Mouse (Mus musculus): Measurements from ENCODE around the gene Lst1. TPM values are rescaled to one million over a fixed set of nuclear protein-coding genes. Genes with fewer than 3 reads are reported as not detected.

The Lst1 gene
- polyA plus RNA-seq, 1 experiment from 2014 or later = 17.5 TPM

GRCm38 (mm10) chr17:35162730-35163129, 25.5 kb downstream of the Lst1 start:
- no peak for DNase-seq (ENCODE audit: low spot score)
- H3K9me3 ChIP-seq (ENCODE audit: control insufficient read depth, low read length) = no peaks in the 10 kb centered on the region
- H3K27ac ChIP-seq (replicated peaks) = 0 out of 2 replicates have a peak overlapping the region, but pooled peaks have one; percentile 53

GRCm38 (mm10) chr17:35162121-35162520, 26.1 kb downstream of the Lst1 start:
- Histone ChIP-seq H3K9me3 (ENCODE audit: control insufficient read depth, low read length) (no peaks in the 10 kb centered on the region), H3K9ac (ENCODE audit: low read length) (peak overlapping the region; percentile 59), H3K4me3 (ENCODE audit: low read depth, low read length) (no peak overlapping the region), H3K27me3 (ENCODE audit: control insufficient read depth, insufficient read depth, low read length) (no peaks in the 10 kb centered on the region), H3K4me1 (replicated peaks; ENCODE audit: control insufficient read depth, insufficient read depth) (peaks cover 5% of the 10 kb centered on the region), H3K36me3 (ENCODE audit: control insufficient read depth, insufficient read depth, low read length) (peaks cover 45% of the 10 kb centered on the region), H3K27ac (replicated peaks) (no peak overlapping the region), H3K4me2 (replicated peaks; ENCODE audit: low read depth) (peak overlapping the region; percentile 78)
- DNase-seq (ENCODE audit: low spot score) (no peak), ATAC-seq (ENCODE audit: low FRiP score, low TSS enrichment) (no peak)
- WGBS = 58% methylated on average over 14 of the region's 14 CpGs
- TF ChIP-seq CTCF (IDR thresholded peaks at IDR 0.05; ENCODE audit: low read depth) (no peak), EP300 (optimal IDR thresholded peaks at IDR 0.05) (no peak)

More at GRCm38 (mm10) chr17:35162730-35163129, 25.5 kb downstream of the Lst1 start:
- TF ChIP-seq CTCF (IDR thresholded peaks at IDR 0.05; ENCODE audit: low read depth) = no peak
- no peak for TF ChIP-seq EP300 (optimal IDR thresholded peaks at IDR 0.05)
- Histone ChIP-seq H3K27me3 (ENCODE audit: control insufficient read depth, insufficient read depth, low read length) (no peaks in the 10 kb centered on the region), H3K4me1 (replicated peaks; ENCODE audit: control insufficient read depth, insufficient read depth) (peaks cover 5% of the 10 kb centered on the region), H3K4me3 (ENCODE audit: low read depth, low read length) (peak overlapping the region; percentile 100), H3K36me3 (ENCODE audit: control insufficient read depth, insufficient read depth, low read length) (peaks cover 40% of the 10 kb centered on the region), H3K4me2 (replicated peaks; ENCODE audit: low read depth) (peak overlapping the region; percentile 78), H3K9ac (ENCODE audit: low read length) (peak overlapping the region; percentile 59)
- no peak for ATAC-seq (ENCODE audit: low FRiP score, low TSS enrichment)
- WGBS = 12% methylated on average over 12 of the region's 12 CpGs

- H3K9ac ChIP-seq (ENCODE audit: low read length) = no peak overlapping the region
- no peak for DNase-seq (ENCODE audit: low spot score)
- peaks cover 5% of the 10 kb centered on the region for H3K4me1 ChIP-seq (replicated peaks; ENCODE audit: control insufficient read depth, insufficient read depth)
- no peaks in the 10 kb centered on the region for H3K27me3 ChIP-seq (ENCODE audit: control insufficient read depth, insufficient read depth, low read length)
- no peaks in the 10 kb centered on the region for H3K9me3 ChIP-seq (ENCODE audit: control insufficient read depth, low read length)
- no peak overlapping the region for H3K4me2 ChIP-seq (replicated peaks; ENCODE audit: low read depth)
- no peak for TF ChIP-seq EP300 (optimal IDR thresholded peaks at IDR 0.05)
- TF ChIP-seq CTCF (IDR thresholded peaks at IDR 0.05; ENCODE audit: low read depth) = no peak
- H3K4me3 ChIP-seq (ENCODE audit: low read depth, low read length) = no peak overlapping the region
- no peak overlapping the region for H3K27ac ChIP-seq (replicated peaks)
- WGBS = 78% methylated on average over 11 of the region's 11 CpGs
- ATAC-seq (ENCODE audit: low FRiP score, low TSS enrichment) = no peak
- H3K36me3 ChIP-seq (ENCODE audit: control insufficient read depth, insufficient read depth, low read length) = peaks cover 50% of the 10 kb centered on the region
These were observed 26.8 kb downstream of the Lst1 start for GRCm38 (mm10) chr17:35161421-35161820.

- 85% methylated on average over 7 of the region's 7 CpGs for WGBS
- H3K27me3 ChIP-seq (ENCODE audit: control insufficient read depth, insufficient read depth, low read length) = no peaks in the 10 kb centered on the region
- no peak overlapping the region for H3K4me2 ChIP-seq (replicated peaks; ENCODE audit: low read depth)
- no peak overlapping the region for H3K4me3 ChIP-seq (ENCODE audit: low read depth, low read length)
- no peaks in the 10 kb centered on the region for H3K9me3 ChIP-seq (ENCODE audit: control insufficient read depth, low read length)
- no peak for TF ChIP-seq EP300 (optimal IDR thresholded peaks at IDR 0.05)
- no peak for TF ChIP-seq CTCF (IDR thresholded peaks at IDR 0.05; ENCODE audit: low read depth)
- no peak overlapping the region for H3K27ac ChIP-seq (replicated peaks)
- no peak for DNase-seq (ENCODE audit: low spot score)
- H3K9ac ChIP-seq (ENCODE audit: low read length) = no peak overlapping the region
- peaks cover 2% of the 10 kb centered on the region; the same call in 1 of the 2 replicates for H3K4me1 ChIP-seq (replicated peaks; ENCODE audit: control insufficient read depth, insufficient read depth)
- peaks cover 66% of the 10 kb centered on the region for H3K36me3 ChIP-seq (ENCODE audit: control insufficient read depth, insufficient read depth, low read length)
- ATAC-seq (ENCODE audit: low FRiP score, low TSS enrichment) = no peak
These were observed 28.6 kb downstream of the Lst1 start for GRCm38 (mm10) chr17:35159638-35160037.

GRCm38 (mm10) chr17:35158850-35159593, 29.2 kb downstream of the Lst1 start:
- TF ChIP-seq CTCF (IDR thresholded peaks at IDR 0.05; ENCODE audit: low read depth) = no peak
- TF ChIP-seq EP300 (optimal IDR thresholded peaks at IDR 0.05) = no peak
- WGBS = 89% methylated on average over 16 of the region's 16 CpGs

GRCm38 (mm10) chr17:35157661-35158175, 30.5 kb downstream of the Lst1 start:
- DNase-seq (ENCODE audit: low spot score) (no peak), ATAC-seq (ENCODE audit: low FRiP score, low TSS enrichment) (no peak)
- Histone ChIP-seq H3K9me3 (ENCODE audit: control insufficient read depth, low read length) (no peaks in the 10 kb centered on the region), H3K4me3 (ENCODE audit: low read depth, low read length) (no peak overlapping the region), H3K27me3 (ENCODE audit: control insufficient read depth, insufficient read depth, low read length) (no peaks in the 10 kb centered on the region), H3K27ac (replicated peaks) (no peak overlapping the region), H3K4me2 (replicated peaks; ENCODE audit: low read depth) (no peak overlapping the region), H3K36me3 (ENCODE audit: control insufficient read depth, insufficient read depth, low read length) (peaks cover 79% of the 10 kb centered on the region), H3K9ac (ENCODE audit: low read length) (no peak overlapping the region), H3K4me1 (replicated peaks; ENCODE audit: control insufficient read depth, insufficient read depth) (no peaks in the 10 kb centered on the region; the same call in 1 of the 2 replicates)
- TF ChIP-seq EP300 (optimal IDR thresholded peaks at IDR 0.05) (no peak), CTCF (IDR thresholded peaks at IDR 0.05; ENCODE audit: low read depth) (no peak)
- WGBS = 84% methylated on average over 8 of the region's 8 CpGs

More at GRCm38 (mm10) chr17:35158850-35159593, 29.2 kb downstream of the Lst1 start:
- no peak overlapping the region for H3K27ac ChIP-seq (replicated peaks)
- H3K9me3 ChIP-seq (ENCODE audit: control insufficient read depth, low read length) = no peaks in the 10 kb centered on the region
- peaks cover 70% of the 10 kb centered on the region for H3K36me3 ChIP-seq (ENCODE audit: control insufficient read depth, insufficient read depth, low read length)
- no peak overlapping the region for H3K4me2 ChIP-seq (replicated peaks; ENCODE audit: low read depth)
- no peaks in the 10 kb centered on the region for H3K27me3 ChIP-seq (ENCODE audit: control insufficient read depth, insufficient read depth, low read length)
- H3K4me1 ChIP-seq (replicated peaks; ENCODE audit: control insufficient read depth, insufficient read depth) = peaks cover 2% of the 10 kb centered on the region; the same call in 1 of the 2 replicates
- ATAC-seq (ENCODE audit: low FRiP score, low TSS enrichment) (no peak), DNase-seq (ENCODE audit: low spot score) (no peak)
- H3K4me3 ChIP-seq (ENCODE audit: low read depth, low read length) = no peak overlapping the region
- H3K9ac ChIP-seq (ENCODE audit: low read length) = no peak overlapping the region
